10 mouse cellular contexts compared by ENCODE assay signal in the genomic region with DNA sequence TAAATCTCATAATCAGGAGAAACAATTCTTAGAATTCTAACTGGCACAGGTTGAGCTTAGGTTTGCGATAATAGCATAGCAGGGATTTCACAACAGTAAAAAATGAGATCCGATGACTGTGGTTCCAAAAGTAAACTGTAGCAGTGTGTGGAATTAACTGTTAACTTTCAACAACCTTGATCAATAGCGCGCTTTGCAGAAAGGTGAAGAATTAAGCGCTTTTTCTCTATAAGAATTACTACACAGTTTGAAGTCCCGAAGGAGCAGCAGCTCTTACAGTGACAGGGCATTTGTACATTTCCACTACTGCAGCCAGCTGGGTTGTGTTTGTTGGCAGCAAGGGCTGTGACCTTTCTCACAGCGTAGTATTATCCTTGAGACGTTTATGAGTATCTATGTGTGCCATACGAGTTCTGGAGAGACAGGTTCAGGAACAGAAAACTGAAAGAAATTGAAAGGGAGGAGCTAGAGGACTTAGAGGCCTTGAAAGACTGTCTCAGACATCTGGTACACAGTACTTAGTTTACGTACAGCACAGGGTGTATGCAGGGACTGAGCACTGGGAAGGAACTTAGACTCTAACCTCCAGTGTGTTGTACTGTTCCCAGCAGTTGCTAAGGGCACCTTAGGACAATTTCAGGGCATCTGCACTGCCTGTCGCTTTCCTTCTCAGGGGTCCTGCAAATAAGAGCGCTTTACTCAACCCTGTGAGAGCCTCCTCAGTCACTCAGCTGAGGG.
DNase-seq lines count a peak whose midpoint lies in the region; ATAC-seq and TF ChIP-seq lines count a peak whose summit lies in the region.
"Had no signal": no experiment of that assay in that cellular context is flagged by ENCODE, and none has a peak within 500 bp of the region (broad histone marks: within the 10 kb centered on the region; RNA-seq: fewer than 3 reads in every experiment).

No protein-coding gene starts in this region.

- peak; percentile 85 for ATAC-seq in liver, postnatal 0 days

- H3K9ac ChIP-seq in liver, postnatal 0 days (replicated peaks) = 0 out of 2 replicates have a peak overlapping the region, but pooled peaks have one; percentile 21

- intact Hi-C loops in left cerebral cortex, postnatal 4 days (cut with DNase I) = loop anchor here (10.0 kb wide), 2 partner anchors 114 to 126 kb away; a partner anchor contains a TSS

- TF ChIP-seq EP300 in liver, postnatal 0 days (IDR thresholded peaks at IDR 0.05; ENCODE audit: low read depth) = no peak

- 48% methylated on average over 12 of the region's 12 CpGs for WGBS in lung, adult 2 months
- 60% methylated on average over 12 of the region's 12 CpGs for WGBS in liver, postnatal 0 days (ENCODE audit: insufficient replicate concordance)

- H3K4me3 ChIP-seq in lung, adult 2 months (replicated peaks; ENCODE audit: extremely low read depth, low read depth, low read length) = no peak overlapping the region
- H3K4me3 ChIP-seq in liver, postnatal 0 days (ENCODE audit: low read depth, low read length) = no peak overlapping the region

- DNase-seq in embryo, embryonic 11 days = peak; percentile 6
- DNase-seq in embryo, embryonic 10 days (ENCODE audit: low spot score) = no peak
- DNase-seq in lung, postnatal 36 days = peak; percentile 10
- no peak for DNase-seq in lung, adult 2 months
- DNase-seq in liver, postnatal 0 days = no peak
- DNase-seq in left cerebral cortex, postnatal 4 days = no peak
- no peak for DNase-seq in spleen, adult 18-20 months
- no peak for DNase-seq in B cell, adult 2 months
- DNase-seq: gastrocnemius, postnatal 10 days; kidney, adult 8-10 months had no signal

- TF ChIP-seq CTCF in lung, adult 2 months (IDR thresholded peaks at IDR 0.05; ENCODE audit: insufficient read depth, low read length) = no peak
- no peak for TF ChIP-seq CTCF in liver, postnatal 0 days (IDR thresholded peaks at IDR 0.05; ENCODE audit: low read depth)

- no peak for TF ChIP-seq POLR2A in lung, adult 2 months (IDR thresholded peaks at IDR 0.05; ENCODE audit: borderline replicate concordance, extremely low read depth, low read depth, low read length)

- H3K27me3 ChIP-seq in liver, postnatal 0 days (ENCODE audit: insufficient read depth, low read length) = no peaks in the 10 kb centered on the region

- H3K36me3 ChIP-seq in liver, postnatal 0 days (replicated peaks; ENCODE audit: insufficient read depth, low read length) = no peaks in the 10 kb centered on the region

- H3K4me1 ChIP-seq in lung, adult 2 months (ENCODE audit: control insufficient read depth, insufficient read depth, low read length) = no peaks in the 10 kb centered on the region
- no peaks in the 10 kb centered on the region for H3K4me1 ChIP-seq in liver, postnatal 0 days (ENCODE audit: insufficient read depth)

- no peaks in the 10 kb centered on the region for H3K9me3 ChIP-seq in liver, postnatal 0 days (ENCODE audit: low read length)

- H3K27ac ChIP-seq in liver, postnatal 0 days (ENCODE audit: low read depth) = peak overlapping the region; percentile 72

- 0 out of 2 replicates have a peak overlapping the region, but pooled peaks have one; percentile 3 for H3K4me2 ChIP-seq in liver, postnatal 0 days (ENCODE audit: low read depth, low read length)

Comparison
In these comparisons a context has a peak if more than half of its experiments do, and no peak if none do; other contexts are left out.
1. DNase-seq: peak in embryo, embryonic 11 days (single experiment) and lung, postnatal 36 days (single experiment); none in embryo, embryonic 10 days (single experiment), lung, adult 2 months (single experiment), liver, postnatal 0 days (single experiment), left cerebral cortex, postnatal 4 days (single experiment), spleen, adult 18-20 months (0 of 2) and B cell, adult 2 months (0 of 2).